Mouse (Mus musculus): Measurements from ENCODE around the gene Olfr1170. TPM values are rescaled to one million over a fixed set of nuclear protein-coding genes. Genes with fewer than 3 reads are reported as not detected.

The Olfr1170 gene
- polyA plus RNA-seq (2015; fragmentation: Nextera tagmentation; extraction: Ambion mirVana): not detected in 2 replicates

GRCm38 (mm10) chr2:88228234-88228633 is at the start of gene Olfr1170:
Olfr1170 (minus strand) TSS chr2:88228334.
- Histone ChIP-seq H3K27ac (ENCODE audit: low read length) (no peak within 1 kb of the TSS), H3K9ac (replicated peaks; ENCODE audit: low read length) (no peak within 1 kb of the TSS), H3K36me3 (ENCODE audit: insufficient read depth, low read length) (no peaks in the 10 kb centered on the region), H3K27me3 (ENCODE audit: insufficient read depth, low read length) (no peaks in the 10 kb centered on the region), H3K4me3 (ENCODE audit: low read length) (no peak within 1 kb of the TSS), H3K9me3 (ENCODE audit: low read length) (no peaks in the 10 kb centered on the region), H3K4me2 (replicated peaks; ENCODE audit: low read depth, low read length) (no peak within 1 kb of the TSS), H3K4me1 (ENCODE audit: insufficient read depth, low read length) (no peaks in the 10 kb centered on the region)
- no peak for ATAC-seq (ENCODE audit: low FRiP score, low TSS enrichment)
- WGBS: 89% methylated on average over 1 of the region's 1 CpGs

DNA sequence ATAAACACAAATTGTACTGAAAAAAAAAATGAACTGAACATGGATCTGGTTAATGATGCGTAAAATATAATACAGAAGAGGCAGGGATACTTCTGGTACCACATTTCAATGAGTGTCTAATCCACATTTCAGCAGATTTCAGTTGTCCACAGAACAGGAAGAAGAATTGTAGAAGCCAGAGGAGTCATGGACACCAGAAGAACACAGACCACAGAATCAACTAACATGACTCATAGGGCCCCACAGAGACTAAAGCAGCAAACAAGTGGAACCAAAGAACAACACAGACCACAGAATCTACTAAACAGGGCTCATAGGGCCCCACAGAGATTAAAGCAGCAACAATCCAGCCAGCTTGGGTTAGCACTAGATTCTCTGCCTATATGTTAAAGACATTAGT is 7.3 kb downstream of the Olfr1170 start:
- Histone ChIP-seq H3K36me3 (ENCODE audit: insufficient read depth, low read length) (no peaks in the 10 kb centered on the region), H3K4me2 (replicated peaks; ENCODE audit: low read depth, low read length) (no peak overlapping the region), H3K4me1 (ENCODE audit: insufficient read depth, low read length) (no peaks in the 10 kb centered on the region), H3K9ac (replicated peaks; ENCODE audit: low read length) (no peak overlapping the region), H3K4me3 (ENCODE audit: low read length) (no peak overlapping the region), H3K27ac (ENCODE audit: low read length) (no peak overlapping the region), H3K9me3 (ENCODE audit: low read length) (no peaks in the 10 kb centered on the region), H3K27me3 (ENCODE audit: insufficient read depth, low read length) (no peaks in the 10 kb centered on the region)
- ATAC-seq (ENCODE audit: low FRiP score, low TSS enrichment): no peak
- 82% methylated on average over 1 of the region's 1 CpGs for WGBS

DNA sequence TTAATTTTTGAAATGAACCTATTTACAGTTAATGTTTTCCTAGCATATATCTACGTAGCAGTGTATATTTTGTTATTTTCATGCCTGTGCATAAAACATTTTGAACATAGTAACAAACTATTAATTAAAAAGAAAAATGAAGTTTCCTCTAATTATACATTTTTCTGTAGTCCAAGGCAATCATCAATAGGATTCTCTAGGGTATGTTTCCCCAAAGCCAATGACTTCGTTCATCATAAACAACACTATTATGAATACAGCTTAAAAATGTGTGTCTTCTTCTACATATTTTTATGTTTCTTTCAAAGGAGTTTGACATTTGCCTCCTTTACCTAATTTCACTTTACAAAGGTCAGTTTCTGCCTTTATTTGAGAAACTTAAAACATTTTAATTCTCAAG is 46.6 kb downstream of the Olfr1170 start, which contains the start of gene Olfr1168:
Olfr1168 (plus strand) TSS at position 301 of the 400 bp plus-strand sequence.
- no peaks in the 10 kb centered on the region for H3K27me3 ChIP-seq (ENCODE audit: insufficient read depth, low read length)
- no peak within 1 kb of the TSS for H3K4me2 ChIP-seq (replicated peaks; ENCODE audit: low read depth, low read length)
- no peak within 1 kb of the TSS for H3K4me3 ChIP-seq (ENCODE audit: low read length)
- 93% methylated on average over 2 of the region's 2 CpGs for WGBS
- no peak for ATAC-seq (ENCODE audit: low FRiP score, low TSS enrichment)
- no peaks in the 10 kb centered on the region for H3K9me3 ChIP-seq (ENCODE audit: low read length)
- H3K36me3 ChIP-seq (ENCODE audit: insufficient read depth, low read length): no peaks in the 10 kb centered on the region
- H3K4me1 ChIP-seq (ENCODE audit: insufficient read depth, low read length): no peaks in the 10 kb centered on the region
- H3K27ac ChIP-seq (ENCODE audit: low read length): no peak within 1 kb of the TSS
- H3K9ac ChIP-seq (replicated peaks; ENCODE audit: low read length): no peak within 1 kb of the TSS

Other genes with a start within 250 kb of the Olfr1170 start
- gene Olfr1158, start 238.2 kb downstream of the Olfr1170 start, polyA plus RNA-seq (2015; fragmentation: Nextera tagmentation; extraction: Ambion mirVana): not detected in 2 replicates
- gene Olfr1160, start 220.1 kb downstream of the Olfr1170 start, polyA plus RNA-seq (2015; fragmentation: Nextera tagmentation; extraction: Ambion mirVana): not detected in 2 replicates
- gene Olfr1161, start 205.6 kb downstream of the Olfr1170 start, polyA plus RNA-seq (2015; fragmentation: Nextera tagmentation; extraction: Ambion mirVana): not detected in 2 replicates
- 0.05 TPM in 1 of 2 replicates, not detected in the other for gene Olfr73, start 190.6 kb downstream of the Olfr1170 start, polyA plus RNA-seq (2015; fragmentation: Nextera tagmentation; extraction: Ambion mirVana)
- not detected in 2 replicates for gene Olfr1162, start 177.2 kb downstream of the Olfr1170 start, polyA plus RNA-seq (2015; fragmentation: Nextera tagmentation; extraction: Ambion mirVana)
- not detected in 2 replicates for gene Olfr1163, start 156.5 kb downstream of the Olfr1170 start, polyA plus RNA-seq (2015; fragmentation: Nextera tagmentation; extraction: Ambion mirVana)
- gene Olfr1164, start 134.4 kb downstream of the Olfr1170 start, polyA plus RNA-seq (2015; fragmentation: Nextera tagmentation; extraction: Ambion mirVana): not detected in 2 replicates
- gene Olfr1166, start 100.1 kb downstream of the Olfr1170 start, polyA plus RNA-seq (2015; fragmentation: Nextera tagmentation; extraction: Ambion mirVana): not detected in 2 replicates
- gene Olfr1167, start 73.1 kb downstream of the Olfr1170 start, polyA plus RNA-seq (2015; fragmentation: Nextera tagmentation; extraction: Ambion mirVana): not detected in 2 replicates
- gene Olfr1168, start 46.5 kb downstream of the Olfr1170 start, polyA plus RNA-seq (2015; fragmentation: Nextera tagmentation; extraction: Ambion mirVana): not detected in 2 replicates
- gene Olfr1173, start 51.5 kb upstream of the Olfr1170 start, polyA plus RNA-seq (2015; fragmentation: Nextera tagmentation; extraction: Ambion mirVana): not detected in 2 replicates
- gene Olfr1174-ps, start 86.8 kb upstream of the Olfr1170 start, polyA plus RNA-seq (2015; fragmentation: Nextera tagmentation; extraction: Ambion mirVana): not detected in 2 replicates
- gene Olfr1175-ps, start 98.9 kb upstream of the Olfr1170 start, polyA plus RNA-seq (2015; fragmentation: Nextera tagmentation; extraction: Ambion mirVana): not detected in 2 replicates
- not detected in 2 replicates for gene Olfr1176, start 108.4 kb upstream of the Olfr1170 start, polyA plus RNA-seq (2015; fragmentation: Nextera tagmentation; extraction: Ambion mirVana)
- gene Olfr1177-ps, start 118.2 kb upstream of the Olfr1170 start, polyA plus RNA-seq (2015; fragmentation: Nextera tagmentation; extraction: Ambion mirVana): not detected in 2 replicates
- not detected in 2 replicates for gene Olfr1178, start 158.7 kb upstream of the Olfr1170 start, polyA plus RNA-seq (2015; fragmentation: Nextera tagmentation; extraction: Ambion mirVana)
- gene Olfr1179, start 178.1 kb upstream of the Olfr1170 start, polyA plus RNA-seq (2015; fragmentation: Nextera tagmentation; extraction: Ambion mirVana): not detected in 2 replicates
- gene Olfr1180, start 190.8 kb upstream of the Olfr1170 start, polyA plus RNA-seq (2015; fragmentation: Nextera tagmentation; extraction: Ambion mirVana): not detected in 2 replicates
- gene Olfr1181, start 197.8 kb upstream of the Olfr1170 start, polyA plus RNA-seq (2015; fragmentation: Nextera tagmentation; extraction: Ambion mirVana): not detected in 2 replicates
- gene Gm13757, start 220.8 kb upstream of the Olfr1170 start, polyA plus RNA-seq (2015; fragmentation: Nextera tagmentation; extraction: Ambion mirVana): not detected in 2 replicates
- not detected in 2 replicates for gene Olfr1183, start 226.5 kb upstream of the Olfr1170 start, polyA plus RNA-seq (2015; fragmentation: Nextera tagmentation; extraction: Ambion mirVana)